Mouse (Mus musculus) myocyte (in vitro differentiated cells): Measurements from ENCODE around the gene 4930518I15Rik. TPM values are rescaled to one million over a fixed set of nuclear protein-coding genes. Genes with fewer than 3 reads are reported as not detected.
"Not testable (repeated sequence)": the region's sequence is repeated elsewhere in the genome, so short reads cannot be mapped to it uniquely, and the experiment has no call there.

Experiments used
- H3K27me3 ChIP-seq: one replicate; pipeline ENCODE4 v1.6.1; 2011; ENCODE audit not compliant: control insufficient read depth, insufficient read depth, insufficient read length
- H3K36me3 ChIP-seq: one replicate; pipeline ENCODE4 v1.6.1; 2011; ENCODE audit not compliant: control insufficient read depth, insufficient read depth
- H3K4me2 ChIP-seq: one replicate; pipeline ENCODE4 v1.6.1; 2011; ENCODE audit warnings: low read depth, control low read depth
- H3K4me3 ChIP-seq: one replicate; pipeline ENCODE4 v1.5.1; 2011; ENCODE audit warnings: mild to moderate bottlenecking, control low read depth, moderate library complexity
- H3K79me2 ChIP-seq: one replicate; pipeline ENCODE4 v1.6.1; 2011; ENCODE audit not compliant: control insufficient read depth, insufficient read depth
- H3ac ChIP-seq: one replicate; pipeline ENCODE4 v1.6.1; 2011; ENCODE audit not compliant: control insufficient read depth, insufficient read length
- CEBPB ChIP-seq: IDR thresholded peaks from 2 replicates; pipeline ENCODE4 v1.6.1; 2011; ENCODE audit warnings: mild to moderate bottlenecking, moderate library complexity; ENCODE audit not compliant: poor library complexity, insufficient read depth, severe bottlenecking
- E2F4 ChIP-seq: IDR thresholded peaks from one replicate; pipeline ENCODE4 v1.6.1; 2011; ENCODE audit warnings: mild to moderate bottlenecking, control low read depth, moderate library complexity; ENCODE audit not compliant: insufficient read depth
- MAX ChIP-seq: IDR thresholded peaks from one replicate; pipeline ENCODE4 v1.6.1; 2011; ENCODE audit warnings: low read depth, mild to moderate bottlenecking, control low read depth
- MYOD1 ChIP-seq, 3 experiments: IDR thresholded peaks; one replicate each; pipeline ENCODE4 v1.6.1; 2011; ENCODE audit warnings: control low read depth in 2 of 3, low read depth in 2 of 3, mild to moderate bottlenecking in 2 of 3, moderate library complexity in 1 of 3; ENCODE audit not compliant: insufficient read length in 2 of 3, control insufficient read depth in 1 of 3
- MYOG ChIP-seq, 3 experiments: IDR thresholded peaks; one replicate each; pipeline ENCODE4 v1.6.1; 2011; ENCODE audit warnings: control low read depth in 2 of 3, low read depth in 2 of 3, mild to moderate bottlenecking in 2 of 3; ENCODE audit not compliant: insufficient read length in 2 of 3, control insufficient read depth in 1 of 3, insufficient read depth in 1 of 3
- POLR2A ChIP-seq: IDR thresholded peaks from one replicate; pipeline ENCODE4 v1.6.1; 2011; ENCODE audit warnings: low read depth, mild to moderate bottlenecking, control low read depth, moderate library complexity; ENCODE audit not compliant: insufficient read length
- POLR2AphosphoS2 ChIP-seq: IDR thresholded peaks from one replicate; pipeline ENCODE4 v1.6.1; 2011; ENCODE audit warnings: low read depth, control low read depth; ENCODE audit not compliant: insufficient read length
- REST ChIP-seq: IDR thresholded peaks from one replicate; pipeline ENCODE4 v1.6.1; 2011; ENCODE audit warnings: mild to moderate bottlenecking, control low read depth, moderate library complexity; ENCODE audit not compliant: insufficient read depth, insufficient read length
- SRF ChIP-seq: IDR thresholded peaks from one replicate; pipeline ENCODE4 v1.6.1; 2011; ENCODE audit warnings: low read depth; ENCODE audit not compliant: control insufficient read depth, insufficient read length
- TCF12 ChIP-seq: IDR thresholded peaks from one replicate; pipeline ENCODE4 v1.6.1; 2011; ENCODE audit warnings: mild to moderate bottlenecking, control low read depth; ENCODE audit not compliant: poor library complexity, insufficient read depth, severe bottlenecking
- TCF3 ChIP-seq: IDR thresholded peaks from one replicate; pipeline ENCODE4 v1.6.1; 2011; ENCODE audit warnings: low read depth, control low read depth; ENCODE audit not compliant: insufficient read length
- USF1 ChIP-seq: IDR thresholded peaks from one replicate; pipeline ENCODE4 v1.6.1; 2011; ENCODE audit warnings: low read depth, mild to moderate bottlenecking, control low read depth, moderate library complexity
- polyA plus RNA-seq: library from polyadenylated mRNA; unstranded; fragments of >200 nt; fragmentation: generic; extraction: Trizol; gene quantifications from one replicate; pipeline ENCODE4 v1.2.1, GENCODE M21; 2012; ENCODE audit warnings: missing spikeins

Gene 4930518I15Rik
- 0.26 TPM for polyA plus RNA-seq

DNA sequence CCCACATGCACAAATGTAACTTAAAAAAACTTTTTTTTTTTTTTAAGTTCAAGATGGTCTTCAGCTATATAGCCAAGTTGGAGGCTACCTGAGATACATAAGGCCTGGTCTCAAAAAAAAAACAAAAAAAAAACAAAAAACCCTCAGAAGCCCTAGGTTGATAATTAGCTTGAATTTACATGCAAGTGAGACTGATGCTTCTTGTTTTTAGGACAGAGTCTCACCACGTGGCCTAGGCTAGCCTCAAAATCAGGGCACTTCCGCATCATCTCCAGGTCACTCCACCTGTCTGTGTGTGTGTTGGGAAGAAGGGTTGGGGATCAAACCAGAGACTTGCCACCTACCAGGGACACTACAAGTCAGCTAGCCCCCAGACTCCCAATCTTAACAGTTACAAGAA is at the start of gene 4930518I15Rik:
Gene 4930518I15Rik (minus strand): TSS at position 112 of the 400 bp plus-strand sequence.
- H3K4me2 ChIP-seq, result no peak within 1 kb of the TSS
- no peak within 1 kb of the TSS for H3ac ChIP-seq
- no peaks in the 10 kb centered on the region for H3K27me3 ChIP-seq
- H3K79me2 ChIP-seq, result peaks cover 16% of the 10 kb centered on the region
- TF ChIP-seq TCF3 (no peak), TCF12 (no peak), E2F4 (no peak)
- H3K4me3 ChIP-seq, result no peak within 1 kb of the TSS
- no peaks in the 10 kb centered on the region for H3K36me3 ChIP-seq

DNA sequence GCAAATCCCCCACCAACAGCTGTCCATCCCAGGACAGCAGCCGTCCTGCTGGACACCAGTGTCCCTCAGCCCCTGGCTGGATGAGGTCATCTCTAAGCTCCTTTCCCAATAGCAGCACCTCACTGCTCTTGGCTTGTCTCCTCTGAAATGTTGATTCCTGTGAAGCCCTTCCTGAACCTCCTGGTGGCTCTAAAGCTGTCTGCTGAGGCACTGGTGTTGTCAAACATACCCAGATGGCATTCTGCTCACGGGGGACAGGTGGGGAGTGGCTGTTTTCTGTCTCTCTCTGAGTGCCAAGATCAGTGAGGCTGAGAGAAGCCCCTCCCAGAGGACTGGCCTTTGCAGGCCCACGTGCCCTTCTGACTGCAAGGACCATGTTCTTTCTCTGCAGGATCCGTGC is 48.2 kb upstream of the 4930518I15Rik start:
- H3K4me3 ChIP-seq, H3K4me2 ChIP-seq, H3ac ChIP-seq, H3K27me3 ChIP-seq, H3K79me2 ChIP-seq, H3K36me3 ChIP-seq: not testable (repeated sequence)

GRCm38 (mm10) chr2:156904976-156905717 is 47.4 kb upstream of the 4930518I15Rik start:
- Histone ChIP-seq H3ac (no peak overlapping the region), H3K36me3 (no peaks in the 10 kb centered on the region), H3K79me2 (no peaks in the 10 kb centered on the region), H3K4me2 (peak overlapping the region; percentile 37), H3K27me3 (no peaks in the 10 kb centered on the region), H3K4me3 (no peak overlapping the region)
- no peak for TF ChIP-seq TCF3
- TF ChIP-seq TCF12, result no peak
- no peak for TF ChIP-seq MYOD1 (IDR thresholded peaks at IDR 0.05; ENCODE audit: control insufficient read depth in 1 of 3, insufficient read length in 2 of 3, low read depth in 2 of 3)
- TF ChIP-seq MYOG (IDR thresholded peaks at IDR 0.05; ENCODE audit: control insufficient read depth in 1 of 3, insufficient read depth in 1 of 3, insufficient read length in 2 of 3, low read depth in 2 of 3), result no peak
- TF ChIP-seq REST, result no peak
- TF ChIP-seq E2F4, result no peak
- no peak for TF ChIP-seq MAX
- TF ChIP-seq POLR2AphosphoS2, result no peak
- no peak for TF ChIP-seq SRF
- TF ChIP-seq POLR2A, result no peak
- no peak for TF ChIP-seq CEBPB
- TF ChIP-seq USF1, result no peak

GRCm38 (mm10) chr2:156903367-156903766 is 45.6 kb upstream of the 4930518I15Rik start:
- Histone ChIP-seq H3K27me3 (no peaks in the 10 kb centered on the region), H3K4me2 (no peak overlapping the region), H3K79me2 (no peaks in the 10 kb centered on the region), H3K4me3 (no peak overlapping the region), H3K36me3 (no peaks in the 10 kb centered on the region), H3ac (no peak overlapping the region)
- TF ChIP-seq TCF12, result no peak

GRCm38 (mm10) chr2:156902411-156902810 is 44.7 kb upstream of the 4930518I15Rik start:
- H3K4me3 ChIP-seq, H3K79me2 ChIP-seq, H3K36me3 ChIP-seq, H3ac ChIP-seq, H3K4me2 ChIP-seq, H3K27me3 ChIP-seq: not testable (repeated sequence)

DNA sequence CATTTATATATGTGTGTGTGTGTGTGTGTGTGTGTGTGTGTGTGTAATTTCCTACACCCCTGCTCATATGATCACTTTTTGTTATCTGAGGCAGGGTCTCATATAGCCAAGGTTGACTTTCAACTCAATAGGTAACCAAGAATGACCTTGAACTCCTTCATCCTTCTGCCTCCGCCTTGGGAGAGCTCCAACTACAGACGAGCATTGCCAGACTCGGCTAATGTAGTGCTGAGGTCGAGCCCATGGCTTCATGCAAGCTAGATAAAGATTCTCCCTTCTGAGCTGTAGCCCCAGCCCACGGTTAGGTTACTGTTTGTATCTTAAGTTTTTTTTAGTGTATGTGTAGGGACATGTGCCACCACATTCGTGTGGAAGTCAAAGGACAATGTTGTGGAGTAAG is 44.1 kb upstream of the 4930518I15Rik start:
- H3K79me2 ChIP-seq, result no peaks in the 10 kb centered on the region
- TF ChIP-seq POLR2A (no peak), MYOD1 (IDR thresholded peaks at IDR 0.05; ENCODE audit: control insufficient read depth in 1 of 3, insufficient read length in 2 of 3, low read depth in 2 of 3) (no peak), MYOG (IDR thresholded peaks at IDR 0.05; ENCODE audit: control insufficient read depth in 1 of 3, insufficient read depth in 1 of 3, insufficient read length in 2 of 3, low read depth in 2 of 3) (no peak), TCF12 (no peak), POLR2AphosphoS2 (no peak), REST (no peak), E2F4 (no peak), USF1 (no peak), TCF3 (no peak), SRF (no peak), CEBPB (no peak), MAX (no peak)
- peaks cover 8% of the 10 kb centered on the region for H3K27me3 ChIP-seq
- H3K4me3 ChIP-seq, result no peak overlapping the region
- no peaks in the 10 kb centered on the region for H3K36me3 ChIP-seq
- no peak overlapping the region for H3K4me2 ChIP-seq
- H3ac ChIP-seq, result no peak overlapping the region
